Mouse (Mus musculus): ENCODE results near the gene Rgs12.

DNA sequence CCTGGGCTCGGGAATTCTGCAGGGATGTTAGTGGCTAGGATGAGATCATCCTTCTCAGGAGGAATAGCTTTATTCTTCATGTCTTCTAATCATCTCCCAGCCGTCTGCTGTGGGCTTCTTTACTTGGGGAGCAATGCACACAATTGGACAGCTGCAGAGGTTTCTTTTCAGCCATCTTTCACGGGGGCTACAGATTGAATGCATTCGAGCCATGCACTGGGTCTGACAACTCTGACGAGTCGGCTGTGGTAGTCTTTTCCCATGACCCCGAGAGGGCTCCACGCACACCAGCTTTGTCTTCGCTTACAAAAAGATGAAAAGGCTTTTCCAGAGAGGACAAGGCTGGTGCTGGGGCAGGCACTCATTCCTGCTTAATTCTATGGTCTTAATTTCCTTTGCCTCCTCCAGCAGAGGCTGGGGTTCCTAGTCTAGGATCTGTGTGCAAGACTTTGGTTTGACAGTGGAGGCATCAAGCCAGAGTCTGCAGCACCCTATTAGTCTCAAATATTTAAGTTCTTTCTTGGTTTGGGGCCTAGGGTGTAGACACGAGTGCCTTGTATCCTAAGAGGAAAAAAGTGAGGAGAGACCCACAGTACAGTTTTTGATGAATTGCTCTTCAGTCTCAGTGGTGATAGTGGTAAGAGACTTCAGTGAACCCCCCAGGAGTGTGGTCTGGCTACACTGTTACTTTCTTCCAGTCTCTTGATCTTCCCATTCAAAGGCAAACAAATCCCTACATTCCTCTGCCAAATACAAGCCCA, 7.4 kb upstream of the Rgs12 start:
- no peak for TF ChIP-seq CTCF (IDR thresholded peaks at IDR 0.05; ENCODE audit: extremely low read depth, insufficient read length, insufficient replicate concordance, low read depth, low read length)
- no peak for TF ChIP-seq POLR2A (IDR thresholded peaks at IDR 0.05; ENCODE audit: low read depth, low read length)
